Mouse (Mus musculus) heart, embryonic 16.5 days (tissue): ENCODE measurements around the gene Tnfsf10. TPM values are rescaled to one million over a fixed set of nuclear protein-coding genes. Genes with fewer than 3 reads are reported as not detected.
A peak's percentile ranks its signal among the peaks of the same experiment; 100 is the strongest.

Experiments used
- ATAC-seq: fragments of 200-750 bp; cut with Nextera tagmentation; replicated peaks from 2 replicates; pipeline ENCODE4 v1.8.0; 2017; ENCODE audit warnings: moderate number of reproducible peaks; ENCODE audit not compliant: insufficient read depth, low FRiP score; ENCODE audit errors: extremely low read depth
- H3K27ac ChIP-seq: fragments of 300-500 bp; sonication (generic); 2 replicates; pipeline ENCODE4 v1.5.1; 2014; ENCODE audit warnings: mild to moderate bottlenecking, low read length, control low read depth, moderate library complexity
- H3K27me3 ChIP-seq: fragments of 300-500 bp; sonication (generic); 2 replicates; pipeline ENCODE4 v1.6.1; 2014; ENCODE audit warnings: low read length, mixed read lengths; ENCODE audit not compliant: control insufficient read depth, insufficient read depth
- H3K36me3 ChIP-seq: fragments of 300-500 bp; sonication (generic); 2 replicates; pipeline ENCODE4 v1.6.1; 2014; ENCODE audit not compliant: control insufficient read depth, insufficient read depth
- H3K4me1 ChIP-seq: fragments of 300-500 bp; sonication (generic); 2 replicates; pipeline ENCODE4 v1.6.1; 2014; ENCODE audit warnings: low read length, mixed read lengths; ENCODE audit not compliant: control insufficient read depth, insufficient read depth
- H3K4me2 ChIP-seq: fragments of 300-500 bp; sonication (generic); 2 replicates; pipeline ENCODE4 v1.6.1; 2014; ENCODE audit warnings: low read depth, mild to moderate bottlenecking, control low read depth, low read length
- H3K4me3 ChIP-seq: fragments of 300-500 bp; sonication (generic); 2 replicates; pipeline ENCODE4 v1.5.1; 2014; ENCODE audit warnings: mild to moderate bottlenecking, control low read depth, low read length
- H3K9ac ChIP-seq: fragments of 300-500 bp; sonication (generic); 2 replicates; pipeline ENCODE4 v1.6.1; 2014; ENCODE audit warnings: low read length, control low read depth
- H3K9me3 ChIP-seq: fragments of 300-500 bp; sonication (generic); replicated peaks from 2 replicates; pipeline ENCODE4 v1.6.1; 2016; ENCODE audit warnings: low read length; ENCODE audit not compliant: control insufficient read depth
- WGBS: fragments of 180-500 bp; shearing (Covaris S2); extraction: QIAGEN DNeasy Blood & Tissue Kit; methylation state at CpG from one replicate; pipeline ENCODE4 v1.1.7; 2014; 5-methylcytosine and 5-hydroxymethylcytosine counted together
- polyA plus RNA-seq: library from polyadenylated mRNA; unstranded; fragments of >200 nt; fragmentation: Nextera tagmentation; extraction: Ambion mirVana; gene quantifications from 2 replicates; pipeline ENCODE4 v1.2.1, GENCODE M21; 2015

The Tnfsf10 gene
- polyA plus RNA-seq, 1 experiment from 2014 or later: 0.84 TPM

- Histone ChIP-seq H3K9ac (no peak overlapping the region), H3K36me3 (no peaks in the 10 kb centered on the region)
- no CpG with 5 or more reads among the region's 1 CpGs for WGBS
These were observed 2.8 kb downstream of the Tnfsf10 start for GRCm38 (mm10) chr3:27319650-27320049.

DNA sequence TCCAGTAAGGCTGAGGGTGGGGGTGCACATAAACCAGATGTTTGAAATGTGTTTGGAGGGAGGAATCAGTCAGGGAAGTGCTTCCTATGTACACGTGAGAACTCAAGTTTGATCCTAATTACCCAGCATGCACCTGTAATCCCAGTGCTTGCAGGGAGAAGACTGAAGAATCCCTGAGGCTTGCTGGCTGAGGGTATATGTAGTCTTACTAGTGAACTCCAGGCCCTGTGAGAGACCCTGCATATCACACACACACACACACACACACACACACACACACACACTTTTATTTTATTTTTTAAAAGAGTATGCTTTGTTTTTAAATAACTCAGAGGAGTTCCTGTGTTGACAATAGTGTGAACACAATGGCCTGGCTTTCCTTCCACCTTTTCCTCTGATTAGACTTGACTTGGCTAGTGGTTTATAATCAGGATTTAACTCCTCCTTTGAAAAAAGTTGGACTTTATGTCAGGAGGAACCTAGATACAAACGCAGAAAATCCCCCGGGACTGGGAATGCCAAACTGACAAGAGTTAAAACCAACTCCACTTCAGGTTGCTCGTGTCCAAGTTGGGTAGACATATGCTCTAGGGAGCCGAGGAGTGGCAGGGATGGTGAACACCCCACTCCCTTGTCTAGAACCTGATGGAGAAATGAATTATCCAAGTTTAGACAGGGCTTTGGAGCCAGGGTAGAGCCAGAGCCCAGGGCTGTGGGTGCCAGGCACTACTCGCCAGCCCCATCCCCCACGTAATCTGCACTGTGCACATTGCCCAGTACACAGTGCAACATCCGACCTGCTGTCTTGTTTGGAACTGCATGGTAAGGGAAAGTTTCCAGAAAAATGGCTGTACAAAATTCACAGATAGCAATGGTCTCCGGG, 4.0 kb downstream of the Tnfsf10 start:
- H3K9ac ChIP-seq: no peak overlapping the region
- no peak overlapping the region for H3K4me2 ChIP-seq
- H3K4me3 ChIP-seq: no peak overlapping the region
- H3K27me3 ChIP-seq: no peaks in the 10 kb centered on the region
- peak; percentile 67 for ATAC-seq
- no peaks in the 10 kb centered on the region for H3K36me3 ChIP-seq
- H3K27ac ChIP-seq: peak overlapping the region; percentile 62
- H3K4me1 ChIP-seq: peaks cover 6% of the 10 kb centered on the region
- no peaks in the 10 kb centered on the region for H3K9me3 ChIP-seq
- 60% methylated on average over 9 of the region's 9 CpGs for WGBS

More at GRCm38 (mm10) chr3:27319650-27320049, 2.8 kb downstream of the Tnfsf10 start:
- ATAC-seq: no peak
- Histone ChIP-seq H3K9me3 (no peaks in the 10 kb centered on the region), H3K4me1 (peaks cover 6% of the 10 kb centered on the region), H3K27me3 (no peaks in the 10 kb centered on the region), H3K4me3 (no peak overlapping the region), H3K27ac (no peak overlapping the region), H3K4me2 (no peak overlapping the region)

DNA sequence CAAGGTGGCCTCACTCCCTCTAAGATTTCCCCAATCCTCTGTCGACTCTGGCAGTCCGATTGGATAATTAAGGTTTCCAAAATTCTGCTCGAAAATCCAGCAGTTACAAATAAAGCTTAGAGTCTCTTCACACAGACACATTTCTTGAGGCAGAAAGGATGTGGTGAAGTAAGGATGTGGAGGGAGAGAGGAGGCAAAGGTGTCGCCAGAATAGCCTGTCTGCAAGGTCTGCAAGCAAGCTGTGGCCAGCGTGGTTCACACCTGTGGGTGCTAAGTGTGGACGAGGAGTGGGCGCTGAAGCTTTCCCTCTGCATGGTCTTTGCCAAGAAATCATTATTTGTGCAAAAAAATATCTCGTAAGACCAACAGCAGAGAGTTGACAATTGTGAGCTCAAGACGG, 5.8 kb downstream of the Tnfsf10 start:
- Histone ChIP-seq H3K9ac (no peak overlapping the region), H3K4me1 (no peaks in the 10 kb centered on the region), H3K36me3 (no peaks in the 10 kb centered on the region), H3K4me3 (no peak overlapping the region), H3K27ac (no peak overlapping the region), H3K9me3 (no peaks in the 10 kb centered on the region), H3K4me2 (no peak overlapping the region), H3K27me3 (no peaks in the 10 kb centered on the region)
- WGBS: 67% methylated on average over 9 of the region's 9 CpGs
- no peak for ATAC-seq

GRCm38 (mm10) chr3:27323551-27323950, 6.7 kb downstream of the Tnfsf10 start:
- H3K27me3 ChIP-seq: no peaks in the 10 kb centered on the region
- no peaks in the 10 kb centered on the region for H3K4me1 ChIP-seq
- no peaks in the 10 kb centered on the region for H3K36me3 ChIP-seq
- H3K27ac ChIP-seq: no peak overlapping the region
- no peak for ATAC-seq
- no peak overlapping the region for H3K9ac ChIP-seq
- H3K4me2 ChIP-seq: no peak overlapping the region
- H3K9me3 ChIP-seq: no peaks in the 10 kb centered on the region
- 50% methylated on average over 5 of the region's 5 CpGs for WGBS
- no peak overlapping the region for H3K4me3 ChIP-seq

GRCm38 (mm10) chr3:27326633-27327191, 9.9 kb downstream of the Tnfsf10 start:
- Histone ChIP-seq H3K9ac (no peak overlapping the region), H3K27ac (no peak overlapping the region), H3K4me3 (no peak overlapping the region), H3K4me1 (no peaks in the 10 kb centered on the region), H3K9me3 (no peaks in the 10 kb centered on the region), H3K4me2 (no peak overlapping the region), H3K27me3 (no peaks in the 10 kb centered on the region), H3K36me3 (no peaks in the 10 kb centered on the region)
- no peak for ATAC-seq
- 62% methylated on average over 4 of the region's 4 CpGs for WGBS

GRCm38 (mm10) chr3:27330706-27331105, 13.9 kb downstream of the Tnfsf10 start:
- Histone ChIP-seq H3K9ac (no peak overlapping the region), H3K4me1 (no peaks in the 10 kb centered on the region), H3K36me3 (no peaks in the 10 kb centered on the region), H3K9me3 (no peaks in the 10 kb centered on the region), H3K4me2 (no peak overlapping the region), H3K27ac (no peak overlapping the region), H3K27me3 (no peaks in the 10 kb centered on the region), H3K4me3 (no peak overlapping the region)
- WGBS: 85% methylated on average over 5 of the region's 5 CpGs
- ATAC-seq: no peak

DNA sequence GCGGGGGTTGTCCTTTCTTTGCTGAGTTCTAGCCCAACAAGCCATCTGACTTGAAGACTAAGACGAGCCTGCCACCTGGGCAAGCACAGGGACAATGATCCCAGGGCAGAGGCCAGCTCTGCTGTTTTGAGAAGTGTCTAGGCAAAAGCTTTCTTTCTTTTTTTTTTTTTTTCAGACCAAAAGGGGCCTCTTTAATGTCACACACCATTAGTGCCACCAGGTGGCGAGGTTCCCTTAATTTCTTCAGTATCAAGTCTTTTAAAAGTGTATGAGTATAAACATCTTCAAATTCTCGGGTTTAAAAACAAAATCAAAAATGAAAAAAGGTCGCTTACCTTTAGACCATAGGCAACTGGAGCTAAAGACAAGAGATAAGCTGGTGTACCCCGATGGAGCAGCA, 21.6 kb downstream of the Tnfsf10 start:
- Histone ChIP-seq H3K4me3 (no peak overlapping the region), H3K9ac (no peak overlapping the region), H3K4me1 (peaks cover 2% of the 10 kb centered on the region; the same call in 1 of the 2 replicates), H3K4me2 (no peak overlapping the region), H3K27me3 (no peaks in the 10 kb centered on the region), H3K27ac (no peak overlapping the region), H3K9me3 (no peaks in the 10 kb centered on the region), H3K36me3 (no peaks in the 10 kb centered on the region)
- 25% methylated on average over 6 of the region's 6 CpGs for WGBS
- ATAC-seq: no peak

DNA sequence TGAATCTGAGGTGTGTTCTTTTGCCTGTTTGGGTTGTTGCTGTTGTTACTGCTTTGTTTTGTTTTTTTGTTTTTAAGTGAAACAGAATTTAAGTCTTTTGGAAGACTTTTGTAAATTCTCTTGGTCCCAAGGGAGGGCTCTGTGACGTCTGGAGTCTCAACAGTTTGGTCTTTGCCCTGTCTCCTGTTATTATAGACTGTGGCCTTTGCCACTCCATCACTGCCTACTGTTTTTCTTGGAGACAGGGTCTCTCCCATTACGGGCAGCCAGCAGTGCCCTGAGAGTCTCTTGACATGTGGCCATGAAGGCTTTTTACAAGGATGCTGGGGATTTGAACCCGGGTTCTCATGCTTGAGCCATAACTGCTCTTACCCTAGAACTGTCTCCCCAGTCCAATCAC, 22.1 kb downstream of the Tnfsf10 start:
- ATAC-seq: no peak
- WGBS: 60% methylated on average over 3 of the region's 3 CpGs
- Histone ChIP-seq H3K4me3 (no peak overlapping the region), H3K4me2 (no peak overlapping the region), H3K27me3 (no peaks in the 10 kb centered on the region), H3K9ac (no peak overlapping the region), H3K27ac (no peak overlapping the region), H3K9me3 (no peaks in the 10 kb centered on the region), H3K36me3 (no peaks in the 10 kb centered on the region), H3K4me1 (peaks cover 2% of the 10 kb centered on the region; the same call in 1 of the 2 replicates)

DNA sequence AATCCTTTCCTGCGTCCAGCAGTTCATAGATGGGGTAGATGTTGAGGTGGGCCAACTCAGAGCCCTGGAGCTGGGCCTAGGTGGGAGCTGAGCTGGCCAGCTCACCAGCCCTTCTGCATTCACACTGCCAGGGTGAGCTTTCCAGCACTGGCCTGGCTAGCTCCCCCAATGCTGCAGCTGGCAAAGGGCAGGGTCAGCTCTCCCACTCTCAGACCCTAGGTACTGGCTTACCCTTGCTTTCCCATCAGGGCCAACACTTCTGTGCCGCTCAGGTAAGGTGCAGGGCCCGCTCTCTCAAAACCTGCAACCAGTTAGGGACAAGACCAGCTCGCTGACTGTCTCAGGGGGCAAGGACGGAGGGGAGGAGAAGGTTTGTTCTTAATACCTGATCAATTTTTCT, 23.9 kb downstream of the Tnfsf10 start:
- no peak for ATAC-seq
- H3K27ac ChIP-seq: no peak overlapping the region
- WGBS: 86% methylated on average over 5 of the region's 5 CpGs
- peaks cover 2% of the 10 kb centered on the region; the same call in 1 of the 2 replicates for H3K4me1 ChIP-seq
- H3K9ac ChIP-seq: no peak overlapping the region
- no peak overlapping the region for H3K4me2 ChIP-seq
- no peak overlapping the region for H3K4me3 ChIP-seq
- no peaks in the 10 kb centered on the region for H3K36me3 ChIP-seq
- no peaks in the 10 kb centered on the region for H3K27me3 ChIP-seq
- H3K9me3 ChIP-seq: no peaks in the 10 kb centered on the region
